8 mouse cellular contexts compared by ENCODE assay signal in genomic region chr2:105399085-105399891, GRCm38 (mm10). TPM values are rescaled to one million over a fixed set of nuclear protein-coding genes. Genes with fewer than 3 reads are reported as not detected.
A peak's percentile ranks its signal among the peaks of the same experiment; 100 is the strongest.
DNase-seq lines count a peak whose midpoint lies in the region; ATAC-seq and TF ChIP-seq lines count a peak whose summit lies in the region.

TSS of gene Rcn1 (minus strand) at chr2:105399319.

- peak; percentile 94 for ATAC-seq in forebrain, embryonic 12.5 days (ENCODE audit: low FRiP score)
- ATAC-seq in heart, embryonic 16.5 days (replicated peaks; ENCODE audit: extremely low read depth, insufficient read depth, low FRiP score): peak; percentile 94
- ATAC-seq in neural tube, embryonic 15.5 days (ENCODE audit: low FRiP score): peak; percentile 93

- WGBS in forebrain, embryonic 12.5 days: 1% methylated on average over 57 of the region's 57 CpGs
- WGBS in heart, embryonic 16.5 days: 1% methylated on average over 54 of the region's 57 CpGs
- under 1% methylated on average over 56 of the region's 57 CpGs for WGBS in neural tube, embryonic 15.5 days

- H3K9me3 ChIP-seq in E14TG2a.4 (ENCODE audit: low read length): no peaks in the 10 kb centered on the region
- H3K9me3 ChIP-seq in forebrain, embryonic 12.5 days: no peaks in the 10 kb centered on the region
- no peaks in the 10 kb centered on the region for H3K9me3 ChIP-seq in heart, embryonic 16.5 days (replicated peaks; ENCODE audit: control insufficient read depth, low read length)
- H3K9me3 ChIP-seq in neural tube, embryonic 15.5 days (replicated peaks): no peaks in the 10 kb centered on the region

- no peak for TF ChIP-seq CTCF in E14TG2a.4 (conservative IDR thresholded peaks at IDR 0.05; ENCODE audit: low read length)

- H3K36me3 ChIP-seq in E14TG2a.4 (ENCODE audit: insufficient read depth, low read length): peaks cover 12% of the 10 kb centered on the region
- peaks cover 7% of the 10 kb centered on the region for H3K36me3 ChIP-seq in forebrain, embryonic 12.5 days (replicated peaks)
- peaks cover 3% of the 10 kb centered on the region for H3K36me3 ChIP-seq in heart, embryonic 16.5 days (ENCODE audit: control insufficient read depth, insufficient read depth)
- H3K36me3 ChIP-seq in neural tube, embryonic 15.5 days: no peaks in the 10 kb centered on the region

- peak within 1 kb of the TSS; percentile 86 for H3K9ac ChIP-seq in forebrain, embryonic 12.5 days
- H3K9ac ChIP-seq in heart, embryonic 16.5 days (ENCODE audit: low read length): peak within 1 kb of the TSS; percentile 91
- H3K9ac ChIP-seq in neural tube, embryonic 15.5 days (replicated peaks): peak within 1 kb of the TSS; percentile 66

- peak within 1 kb of the TSS; percentile 87 for H3K4me2 ChIP-seq in forebrain, embryonic 12.5 days
- H3K4me2 ChIP-seq in heart, embryonic 16.5 days (ENCODE audit: low read depth, low read length): peak within 1 kb of the TSS; percentile 72
- peak within 1 kb of the TSS; percentile 98 for H3K4me2 ChIP-seq in neural tube, embryonic 15.5 days

- H3K27ac ChIP-seq in forebrain, embryonic 12.5 days: peak within 1 kb of the TSS; percentile 91
- H3K27ac ChIP-seq in heart, embryonic 16.5 days (ENCODE audit: low read length): peak within 1 kb of the TSS; percentile 95
- peak within 1 kb of the TSS; percentile 81 for H3K27ac ChIP-seq in neural tube, embryonic 15.5 days (replicated peaks)

- H3K4me1 ChIP-seq in E14TG2a.4 (replicated peaks; ENCODE audit: low read depth, low read length): peaks cover 68% of the 10 kb centered on the region
- peaks cover 24% of the 10 kb centered on the region for H3K4me1 ChIP-seq in forebrain, embryonic 12.5 days
- H3K4me1 ChIP-seq in heart, embryonic 16.5 days (ENCODE audit: control insufficient read depth, insufficient read depth, low read length): peaks cover 27% of the 10 kb centered on the region
- peaks cover 22% of the 10 kb centered on the region for H3K4me1 ChIP-seq in neural tube, embryonic 15.5 days

- peak; percentile 54 for DNase-seq in c-Kit-positive CD71-positive TER-119-positive erythroid progenitor cells, embryonic 14.5 days (ENCODE audit: low spot score)
- DNase-seq in kidney, postnatal 25 days: peak; percentile 89 to 92
- DNase-seq in lung, adult 18-20 months: peak; percentile 77 to 79
- DNase-seq in thymus, adult 18-20 months: peak; percentile 61 to 66

- peaks cover 4% of the 10 kb centered on the region; the same call in 1 of the 2 replicates for H3K27me3 ChIP-seq in E14TG2a.4 (ENCODE audit: insufficient read depth, low read length)
- 0 out of 2 replicates have a peak, but pooled peaks cover 5% of the 10 kb centered on the region for H3K27me3 ChIP-seq in forebrain, embryonic 12.5 days
- no peaks in the 10 kb centered on the region for H3K27me3 ChIP-seq in heart, embryonic 16.5 days (ENCODE audit: control insufficient read depth, insufficient read depth, low read length)
- 0 out of 2 replicates have a peak, but pooled peaks cover 4% of the 10 kb centered on the region for H3K27me3 ChIP-seq in neural tube, embryonic 15.5 days (replicated peaks)

- H3K4me3 ChIP-seq in E14TG2a.4 (replicated peaks; ENCODE audit: low read length): peak within 1 kb of the TSS; percentile 87
- peak within 1 kb of the TSS; percentile 68 for H3K4me3 ChIP-seq in forebrain, embryonic 12.5 days (replicated peaks)
- peak within 1 kb of the TSS; percentile 90 for H3K4me3 ChIP-seq in heart, embryonic 16.5 days (ENCODE audit: low read length)
- peak within 1 kb of the TSS; percentile 57 for H3K4me3 ChIP-seq in neural tube, embryonic 15.5 days (replicated peaks)

RNA-seq across cellular contexts. Expression of gene Rcn1, which starts in this region (rescaled TPM):
- polyA plus RNA-seq in forebrain, embryonic 12.5 days (2016; fragmentation: Nextera tagmentation; extraction: Ambion mirVana): 102 and 114 TPM in 2 replicates
- 122 and 123 TPM in 2 replicates for polyA plus RNA-seq in heart, embryonic 16.5 days (2015; fragmentation: Nextera tagmentation; extraction: Ambion mirVana)
- polyA plus RNA-seq in neural tube, embryonic 15.5 days (2015; fragmentation: Nextera tagmentation; extraction: Ambion mirVana): 73.5 and 85.4 TPM in 2 replicates

Comparison
In these comparisons a context has a peak if more than half of its experiments do, and no peak if none do; other contexts are left out.
1. Peak in every context shown above with its lines: DNase-seq, ATAC-seq, H3K4me3 ChIP-seq and H3K27ac ChIP-seq.